Mouse (Mus musculus) midbrain, embryonic 15.5 days (tissue): ENCODE measurements around the gene Pvr. TPM values are rescaled to one million over a fixed set of nuclear protein-coding genes. Genes with fewer than 3 reads are reported as not detected.

Experiments
- ATAC-seq: fragments of 200-750 bp; cut with Nextera tagmentation; replicated peaks from 2 replicates; pipeline ENCODE4 v1.8.0; 2017; ENCODE audit warnings: moderate TSS enrichment
- H3K27ac ChIP-seq: fragments of 300-500 bp; sonication (generic); 2 replicates; pipeline ENCODE4 v1.5.1; 2015; ENCODE audit warnings: mild to moderate bottlenecking, inconsistent platforms
- H3K27me3 ChIP-seq: fragments of 300-500 bp; sonication (generic); replicated peaks from 2 replicates; pipeline ENCODE4 v1.6.1; 2015; ENCODE audit warnings: inconsistent platforms
- H3K36me3 ChIP-seq: fragments of 300-500 bp; sonication (generic); replicated peaks from 2 replicates; pipeline ENCODE4 v1.6.1; 2015; ENCODE audit warnings: inconsistent platforms
- H3K4me1 ChIP-seq: fragments of 300-500 bp; sonication (generic); 2 replicates; pipeline ENCODE4 v1.6.1; 2015; ENCODE audit warnings: inconsistent platforms
- H3K4me2 ChIP-seq: fragments of 300-500 bp; sonication (generic); 2 replicates; pipeline ENCODE4 v1.6.1; 2015; ENCODE audit warnings: inconsistent platforms, mild to moderate bottlenecking, moderate library complexity
- H3K4me3 ChIP-seq: fragments of 300-500 bp; sonication (generic); 2 replicates; pipeline ENCODE4 v1.5.1; 2015; ENCODE audit warnings: mild to moderate bottlenecking, inconsistent platforms
- H3K9ac ChIP-seq: fragments of 300-500 bp; sonication (generic); 2 replicates; pipeline ENCODE4 v1.6.1; 2015; ENCODE audit warnings: mild to moderate bottlenecking, inconsistent platforms
- H3K9me3 ChIP-seq: fragments of 300-500 bp; sonication (generic); 2 replicates; pipeline ENCODE4 v1.6.1; 2016; ENCODE audit warnings: inconsistent platforms
- WGBS: fragments of 180-500 bp; shearing (Covaris S2); methylation state at CpG from one replicate; pipeline ENCODE4 v1.1.7; 2015; ENCODE audit warnings: mixed read lengths; 5-methylcytosine and 5-hydroxymethylcytosine counted together
- polyA plus RNA-seq: library from polyadenylated mRNA; unstranded; fragments of >200 nt; fragmentation: Nextera tagmentation; extraction: Ambion mirVana; gene quantifications from 2 replicates; pipeline ENCODE4 v1.2.1, GENCODE M21; 2015

Gene Pvr
- polyA plus RNA-seq, 1 experiment from 2014 or later = 12.6 TPM

GRCm38 (mm10) chr7:19859740-19860139 lies 61.2 kb downstream of the Pvr start:
- no peak for ATAC-seq

GRCm38 (mm10) chr7:19856283-19856682 lies 64.7 kb downstream of the Pvr start:
- Histone ChIP-seq H3K4me2 (no peak overlapping the region), H3K4me3 (no peak overlapping the region), H3K9me3 (no peaks in the 10 kb centered on the region), H3K9ac (no peak overlapping the region), H3K27me3 (no peaks in the 10 kb centered on the region), H3K4me1 (no peaks in the 10 kb centered on the region), H3K27ac (no peak overlapping the region), H3K36me3 (no peaks in the 10 kb centered on the region)
- WGBS = 86% methylated on average over 6 of the region's 6 CpGs
- no peak for ATAC-seq

More at GRCm38 (mm10) chr7:19859740-19860139, 61.2 kb downstream of the Pvr start:
- no peaks in the 10 kb centered on the region for H3K4me1 ChIP-seq
- H3K27me3 ChIP-seq = no peaks in the 10 kb centered on the region
- WGBS = 75% methylated on average over 10 of the region's 10 CpGs
- H3K4me2 ChIP-seq = no peak overlapping the region
- no peak overlapping the region for H3K9ac ChIP-seq
- no peaks in the 10 kb centered on the region for H3K36me3 ChIP-seq
- H3K4me3 ChIP-seq = no peak overlapping the region
- H3K9me3 ChIP-seq = no peaks in the 10 kb centered on the region
- H3K27ac ChIP-seq = no peak overlapping the region

- Histone ChIP-seq H3K27ac (no peak overlapping the region), H3K4me2 (no peak overlapping the region), H3K4me3 (no peak overlapping the region), H3K9me3 (no peaks in the 10 kb centered on the region), H3K27me3 (peaks cover 5% of the 10 kb centered on the region), H3K4me1 (no peaks in the 10 kb centered on the region), H3K9ac (no peak overlapping the region), H3K36me3 (no peaks in the 10 kb centered on the region)
- ATAC-seq = no peak
- 88% methylated on average over 5 of the region's 5 CpGs for WGBS
Observed at GRCm38 (mm10) chr7:19855663-19856062, 65.3 kb downstream of the Pvr start.

Other genes starting within 250 kb of the Pvr start
- 1.2 TPM in 1 of 2 replicates, not detected in the other for gene Apoc2, start 243.2 kb downstream of the Pvr start, polyA plus RNA-seq
- not detected in 2 replicates for gene Gm44805, start 239.7 kb downstream of the Pvr start, polyA plus RNA-seq
- gene Apoc4, start 239.7 kb downstream of the Pvr start, polyA plus RNA-seq = not detected in 2 replicates
- gene Apoc1, start 228.5 kb downstream of the Pvr start, polyA plus RNA-seq = 1.5 and 1.6 TPM in 2 replicates
- 385 and 514 TPM in 2 replicates for gene Apoe, start 222.0 kb downstream of the Pvr start, polyA plus RNA-seq
- 139 and 156 TPM in 2 replicates for gene Tomm40, start 205.7 kb downstream of the Pvr start, polyA plus RNA-seq
- gene Nectin2, start 170.7 kb downstream of the Pvr start, polyA plus RNA-seq = 56.3 and 60.8 TPM in 2 replicates
- gene Bcam, start 150.1 kb downstream of the Pvr start, polyA plus RNA-seq = 12.4 and 13.8 TPM in 2 replicates
- gene Cblc, start 124.4 kb downstream of the Pvr start, polyA plus RNA-seq = 0.40 and 0.57 TPM in 2 replicates
- gene Bcl3, start 98.4 kb downstream of the Pvr start, polyA plus RNA-seq = 0.89 and 1.7 TPM in 2 replicates
- gene Gm19345, start 69.2 kb downstream of the Pvr start, polyA plus RNA-seq = 15.2 and 15.4 TPM in 2 replicates
- gene Ceacam16, start 59.9 kb downstream of the Pvr start, polyA plus RNA-seq = 1.1 and 1.2 TPM in 2 replicates
- gene Ceacam19, start 33.2 kb downstream of the Pvr start, polyA plus RNA-seq = not detected in 2 replicates
- gene Igsf23, start 29.6 kb upstream of the Pvr start, polyA plus RNA-seq = not detected in 2 replicates
- not detected in 2 replicates for gene Ceacam20, start 44.3 kb upstream of the Pvr start, polyA plus RNA-seq
- gene Nlrp9b, start 70.3 kb upstream of the Pvr start, polyA plus RNA-seq = not detected in 2 replicates
- gene Vmn1r91, start 178.5 kb upstream of the Pvr start, polyA plus RNA-seq = not detected in 2 replicates
- gene Gm16442, start 201.4 kb upstream of the Pvr start, polyA plus RNA-seq = not detected in 2 replicates
- not detected in 2 replicates for gene Vmn1r93, start 217.9 kb upstream of the Pvr start, polyA plus RNA-seq
- gene Vmn1r94, start 247.2 kb upstream of the Pvr start, polyA plus RNA-seq = not detected in 2 replicates